ENCODE assay signal across 23 mouse cellular contexts in genomic region chr11:48777303-48777702, GRCm38 (mm10). TPM values are rescaled to one million over a fixed set of nuclear protein-coding genes. Genes with fewer than 3 reads are reported as not detected.
"Had no signal": no experiment of that assay in that cellular context is flagged by ENCODE, and none has a peak within 500 bp of the region (broad histone marks: within the 10 kb centered on the region; RNA-seq: fewer than 3 reads in every experiment).

No protein-coding gene starts in this region.

- H3K9me3 ChIP-seq: embryonic facial prominence, embryonic 10.5 days; embryonic facial prominence, embryonic 12.5 days; embryonic facial prominence, embryonic 13.5 days; embryonic facial prominence, embryonic 15.5 days; forebrain, embryonic 10.5 days; forebrain, embryonic 12.5 days; forebrain, embryonic 15.5 days had no signal

- H3K27me3 ChIP-seq: embryonic facial prominence, embryonic 12.5 days; embryonic facial prominence, embryonic 13.5 days; embryonic facial prominence, embryonic 15.5 days; forebrain, embryonic 13.5 days; forebrain, embryonic 15.5 days had no signal

- H3K9ac ChIP-seq: embryonic facial prominence, embryonic 12.5 days; embryonic facial prominence, embryonic 13.5 days; embryonic facial prominence, embryonic 15.5 days; forebrain, embryonic 12.5 days; forebrain, embryonic 13.5 days; forebrain, embryonic 15.5 days; forebrain, postnatal 0 days had no signal

- H3K27ac ChIP-seq: embryonic facial prominence, embryonic 10.5 days; embryonic facial prominence, embryonic 12.5 days; embryonic facial prominence, embryonic 13.5 days; embryonic facial prominence, embryonic 15.5 days; forebrain, embryonic 10.5 days; forebrain, embryonic 12.5 days; forebrain, embryonic 13.5 days; forebrain, embryonic 15.5 days; gastrocnemius, adult 2 months; heart, adult 2 months had no signal

- DNase-seq: cerebellum, adult 9-11 months; cerebellum, postnatal 10 days; cerebellum, postnatal 25 days; cerebellum, postnatal 36 days; embryo, embryonic 11 days; forebrain, postnatal 0 days; gastrocnemius, adult 2 months; gastrocnemius, postnatal 10 days; gastrocnemius, postnatal 14 days; gastrocnemius, postnatal 25 days; gastrocnemius, postnatal 36 days; heart, adult 11 months; heart, adult 18-20 months; heart, adult 2 months had no signal

- H3K36me3 ChIP-seq: embryonic facial prominence, embryonic 10.5 days; embryonic facial prominence, embryonic 12.5 days; embryonic facial prominence, embryonic 13.5 days; embryonic facial prominence, embryonic 15.5 days; forebrain, embryonic 10.5 days; forebrain, embryonic 12.5 days; forebrain, embryonic 15.5 days had no signal

- H3K4me3 ChIP-seq: embryonic facial prominence, embryonic 10.5 days; embryonic facial prominence, embryonic 12.5 days; embryonic facial prominence, embryonic 13.5 days; embryonic facial prominence, embryonic 15.5 days; erythroblast, embryonic 14.5 days; forebrain, embryonic 10.5 days; forebrain, embryonic 12.5 days; forebrain, embryonic 13.5 days; forebrain, embryonic 15.5 days; gastrocnemius, adult 2 months; heart, adult 2 months had no signal

- H3K4me1 ChIP-seq: embryonic facial prominence, embryonic 10.5 days; embryonic facial prominence, embryonic 12.5 days; forebrain, embryonic 10.5 days had no signal

RNA-seq across cellular contexts. Expression of gene Trim7, which starts 48.6 kb away (rescaled TPM):
- polyA plus RNA-seq: erythroblast, embryonic 14.5 days had no signal
